Mouse (Mus musculus): ENCODE data around the gene Dhps.

GRCm38 (mm10) chr8:85036381-85036717 lies 35.2 kb upstream of the Dhps start:
- TF ChIP-seq CTCF (IDR thresholded peaks at IDR 0.05; ENCODE audit: low read depth) = no peak
- no peak for TF ChIP-seq EP300 (optimal IDR thresholded peaks at IDR 0.05)

Measured in stomach, postnatal 0 days (tissue).